Mouse (Mus musculus) frontal cortex, postnatal 10 days (tissue): ENCODE results near the gene Sgsm3.
"Not testable (repeated sequence)": the region's sequence is repeated elsewhere in the genome, so short reads cannot be mapped to it uniquely, and the experiment has no call there.

Source experiments
- DNase-seq, 2 experiments: peaks; one replicate each; pipeline ENCODE4 v3.0.0; 2022; ENCODE audit warnings: low spot score in 2 of 2, mixed read lengths in 1 of 2

Sgsm3 gene

DNA sequence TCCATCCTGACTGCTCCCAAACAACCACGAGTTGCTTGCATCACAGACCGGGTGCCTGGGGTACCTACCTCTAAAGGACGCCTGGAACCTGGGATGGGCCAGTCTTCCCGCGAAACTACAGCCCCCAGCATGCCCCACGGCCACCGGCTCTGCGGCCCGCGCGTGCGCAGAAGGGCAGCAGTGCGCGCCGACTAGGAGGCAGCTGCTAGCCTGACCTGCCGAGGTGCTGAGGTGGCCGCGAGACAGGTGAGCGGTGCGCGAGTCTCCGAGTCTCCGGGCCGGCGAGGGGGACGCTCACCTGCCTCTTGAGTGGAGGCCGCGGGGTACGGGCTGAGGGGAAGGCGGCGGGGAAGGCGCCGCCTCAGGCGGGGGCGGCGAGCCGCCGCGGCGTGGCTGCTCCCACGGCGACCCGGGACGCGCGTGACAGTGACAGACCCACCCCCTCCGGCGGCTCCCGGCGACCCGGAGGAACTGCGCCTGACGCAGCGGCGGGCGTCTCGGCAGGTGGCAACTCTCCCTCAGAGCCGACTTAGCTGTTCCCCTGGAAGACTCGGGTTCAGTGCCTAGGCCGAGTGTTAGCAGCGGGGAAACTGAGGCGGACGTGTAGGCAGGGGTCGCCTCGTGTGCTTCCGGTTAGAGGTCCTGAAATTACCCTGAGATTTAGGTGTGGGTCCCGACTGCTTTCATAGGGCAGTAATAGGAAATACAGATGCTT, at the start of gene Sgsm3:
Sgsm3 (plus strand) TSS at position 146 of the 715 bp plus-strand sequence.
- peak; percentile 74 to 84 for DNase-seq

DNA sequence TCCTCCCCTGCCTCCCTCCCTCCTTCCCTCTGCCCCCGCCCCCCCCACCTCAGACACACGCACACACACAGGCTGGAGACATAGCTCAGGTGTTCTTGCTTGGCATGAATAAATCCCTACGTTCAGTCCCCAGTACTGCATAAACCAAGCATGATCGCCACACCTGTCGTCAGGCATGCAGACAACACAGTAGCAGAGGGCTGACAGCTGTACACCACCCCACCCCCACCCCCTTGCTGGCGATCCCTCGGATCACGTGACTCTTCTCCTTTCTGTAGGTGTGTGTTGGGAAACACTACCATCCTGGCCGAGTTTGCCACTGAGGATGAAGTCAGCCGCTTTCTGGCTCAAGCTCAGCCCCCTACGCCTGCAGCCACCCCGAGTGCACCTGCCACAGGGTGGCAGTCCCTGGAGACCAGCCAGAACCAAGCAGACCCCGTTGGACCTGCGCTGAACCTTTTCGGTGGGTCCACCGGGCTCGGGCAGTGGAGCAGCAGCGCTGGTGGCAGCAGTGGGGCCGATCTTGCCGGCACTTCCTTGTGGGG, 48.7 kb upstream of the Sgsm3 start:
- DNase-seq = no peak

DNA sequence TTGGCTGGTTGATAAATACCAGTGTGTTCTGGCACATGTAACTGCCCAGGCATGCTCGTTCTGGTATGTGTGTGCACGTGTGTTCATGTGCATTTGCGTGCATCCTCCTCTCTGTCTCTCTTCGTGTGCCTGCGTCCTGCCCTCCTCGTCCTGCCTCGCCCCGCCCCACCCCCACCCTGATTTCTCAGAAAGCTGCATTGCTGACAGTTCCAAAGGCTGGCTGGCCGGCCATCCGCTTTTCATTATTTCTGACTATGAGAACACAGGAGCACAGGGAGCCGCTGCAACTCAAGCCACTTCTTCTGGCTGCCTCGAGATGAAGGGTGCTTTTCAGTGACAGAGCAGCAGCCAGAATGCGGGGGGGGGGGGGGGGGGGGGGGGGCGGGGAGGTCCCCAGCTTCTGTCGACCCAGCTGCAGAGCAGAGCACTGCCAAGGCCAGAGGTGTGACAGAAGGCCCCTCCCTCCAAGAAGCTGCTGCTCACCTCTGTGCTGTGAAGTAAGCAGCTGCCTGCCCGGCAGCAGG, 47.5 kb upstream of the Sgsm3 start:
- DNase-seq = no peak

DNA sequence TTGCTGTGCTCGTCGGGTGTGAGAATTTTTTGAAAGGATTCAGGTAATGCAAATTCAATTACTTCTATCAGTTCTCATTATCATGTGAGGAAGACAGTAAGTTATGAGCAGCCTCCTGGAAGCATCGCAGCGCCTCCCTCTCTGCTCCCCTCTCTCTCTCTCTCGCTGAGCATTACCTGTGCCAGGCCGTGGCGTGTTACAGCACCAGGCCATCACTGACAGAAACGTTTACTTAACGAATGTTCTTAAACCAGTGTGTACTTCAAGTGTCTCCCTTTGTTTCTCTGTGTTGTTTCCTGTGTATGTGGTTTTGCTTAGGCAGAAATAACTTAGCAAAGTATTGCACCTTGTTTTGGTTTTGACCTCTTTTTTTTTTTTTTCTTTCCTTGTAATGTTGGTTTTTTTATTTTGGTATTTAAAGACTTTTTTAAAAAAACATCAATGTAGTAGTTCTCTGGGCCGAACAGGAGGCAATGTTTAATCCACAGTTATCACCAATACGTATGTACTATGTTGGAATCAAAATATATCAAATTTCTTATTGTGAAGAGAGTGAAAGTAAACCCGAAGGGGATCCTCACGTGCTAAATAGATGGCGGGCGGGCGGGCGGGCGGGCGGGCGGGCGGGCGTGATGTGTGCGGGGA, 46.8 kb upstream of the Sgsm3 start:
- DNase-seq = not testable (repeated sequence)

DNA sequence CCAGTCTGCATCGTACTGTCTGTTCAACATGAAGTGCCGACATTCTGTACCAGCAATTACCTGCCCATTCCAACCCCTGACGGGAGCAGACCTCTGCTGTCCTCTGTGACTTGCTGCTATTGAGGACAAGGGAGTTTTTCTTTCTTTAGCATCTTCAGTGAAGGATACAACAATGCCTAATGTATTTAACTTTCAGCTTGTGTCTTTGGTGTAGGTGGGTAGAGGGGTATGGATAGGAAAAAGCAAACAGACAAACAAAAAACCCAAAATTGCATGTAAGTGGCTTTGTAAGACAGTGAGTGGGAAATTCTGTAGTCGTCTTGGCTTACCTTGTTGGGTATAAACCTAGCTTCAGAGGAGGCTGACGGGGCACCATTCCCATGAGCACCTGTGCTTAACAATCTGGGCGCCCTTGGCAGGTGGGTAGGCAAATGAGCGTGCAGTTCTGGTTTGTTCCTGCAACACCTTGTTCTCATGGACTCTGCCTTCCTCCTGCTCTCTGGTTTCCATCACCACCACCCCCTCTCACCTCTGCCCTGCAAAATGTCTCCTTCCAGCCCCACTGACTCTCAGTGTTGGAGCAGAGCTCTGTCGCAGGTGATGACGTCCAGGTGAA, 46.1 kb upstream of the Sgsm3 start:
- DNase-seq = no peak

DNA sequence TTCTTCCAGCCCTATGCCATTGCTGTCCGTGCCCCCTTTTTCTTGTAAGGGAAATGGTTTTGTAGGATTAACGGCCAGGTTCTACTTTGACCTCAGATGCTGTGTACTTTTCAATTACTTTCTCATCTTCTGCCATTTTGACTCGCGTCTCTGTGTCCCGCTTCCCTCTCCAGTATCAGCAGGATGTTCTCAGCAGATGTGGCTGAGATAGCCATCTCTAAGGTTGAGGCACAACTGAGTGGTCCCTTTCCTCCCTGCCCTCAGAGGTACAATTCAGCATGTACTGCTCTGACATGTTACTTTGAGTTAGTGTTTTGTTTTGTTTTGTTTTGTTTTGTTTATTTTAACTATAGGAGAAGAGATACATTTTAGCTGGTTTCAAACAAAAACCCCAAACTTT, 42.7 kb upstream of the Sgsm3 start:
- DNase-seq = no peak

DNA sequence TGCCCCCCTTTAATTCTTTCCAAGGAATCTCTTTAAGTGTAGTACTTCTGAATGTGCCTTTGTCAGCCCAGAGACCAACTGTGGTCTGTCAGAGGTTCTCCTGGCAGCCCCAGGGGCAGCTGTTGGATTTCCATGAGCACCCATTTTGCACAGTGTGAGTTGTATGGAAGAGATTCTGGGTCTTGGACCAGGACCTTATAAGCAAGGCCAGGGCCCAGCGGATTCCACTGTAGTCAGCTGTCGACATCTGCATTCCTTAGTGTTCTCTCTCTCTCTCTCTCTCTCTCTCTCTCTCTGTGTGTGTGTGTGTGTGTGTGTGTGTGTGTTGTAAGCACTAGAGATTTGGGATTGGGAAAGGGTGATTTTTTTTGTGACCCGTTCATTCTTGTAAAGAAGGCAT, 40.9 kb upstream of the Sgsm3 start:
- no peak for DNase-seq

DNA sequence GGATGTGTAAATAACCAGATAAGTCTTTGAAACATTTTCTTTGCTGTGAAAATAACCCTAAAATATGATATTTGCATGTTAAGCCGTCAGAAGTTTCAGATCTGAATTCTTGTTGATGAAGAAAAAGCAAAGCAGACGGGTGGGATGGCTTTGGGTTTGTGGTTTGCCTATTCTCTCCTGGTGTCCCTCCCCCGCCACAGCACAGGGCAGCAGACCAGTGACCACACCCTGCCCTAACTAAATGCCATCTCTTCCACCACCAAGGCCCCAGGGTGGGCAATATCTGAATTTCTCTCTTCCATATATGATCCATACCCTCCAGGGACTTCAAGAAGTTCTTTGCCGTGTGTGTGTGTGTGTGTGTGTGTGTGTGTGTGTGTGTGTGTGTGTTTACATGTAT, 39.0 kb upstream of the Sgsm3 start:
- no peak for DNase-seq

DNA sequence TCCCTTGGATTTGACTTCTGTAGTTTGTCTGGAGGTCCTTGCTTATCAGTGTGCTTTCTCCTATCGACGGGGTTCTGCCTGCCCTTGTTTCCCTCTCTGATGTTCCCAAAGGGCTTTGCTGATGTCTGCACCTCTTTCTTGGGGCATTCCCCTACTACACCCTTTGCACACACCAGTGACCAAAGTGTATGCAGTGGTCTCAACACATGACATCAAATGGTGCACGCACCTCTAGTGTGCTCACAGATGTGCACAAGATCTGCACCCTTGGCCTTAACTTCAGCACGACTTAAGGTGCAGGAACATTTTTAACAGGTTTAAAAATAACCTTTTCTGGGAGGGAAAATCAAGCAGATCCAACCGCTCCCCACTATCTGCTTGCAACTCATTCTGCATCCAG, 38.2 kb upstream of the Sgsm3 start:
- DNase-seq = no peak

DNA sequence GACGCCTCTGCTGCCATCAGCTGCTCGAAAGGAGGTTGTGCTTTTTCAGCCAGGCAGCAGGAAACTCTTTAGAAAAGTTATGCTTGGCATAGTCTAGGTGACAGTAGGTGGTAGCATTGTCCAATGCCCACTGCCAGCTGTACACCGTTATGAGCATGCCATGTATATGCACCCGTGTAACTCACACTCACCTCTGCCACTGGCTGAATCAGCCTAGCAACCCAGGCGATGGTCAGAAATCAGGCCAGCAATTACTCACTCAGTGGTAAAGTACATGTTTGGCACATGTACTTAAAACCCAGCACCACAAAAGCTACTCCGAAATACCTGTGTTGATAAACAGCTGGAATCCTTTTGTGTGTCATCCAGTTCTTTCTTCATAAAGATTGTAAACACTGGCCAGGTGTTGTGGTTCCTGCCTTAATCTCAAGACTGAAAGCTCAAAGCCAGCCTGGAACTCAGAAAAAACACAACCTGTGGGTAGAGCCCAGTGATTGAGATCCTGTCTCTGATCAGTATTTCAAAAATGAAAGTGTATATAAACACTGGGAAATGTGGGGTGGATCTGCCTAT, 36.0 kb upstream of the Sgsm3 start:
- no peak for DNase-seq

DNA sequence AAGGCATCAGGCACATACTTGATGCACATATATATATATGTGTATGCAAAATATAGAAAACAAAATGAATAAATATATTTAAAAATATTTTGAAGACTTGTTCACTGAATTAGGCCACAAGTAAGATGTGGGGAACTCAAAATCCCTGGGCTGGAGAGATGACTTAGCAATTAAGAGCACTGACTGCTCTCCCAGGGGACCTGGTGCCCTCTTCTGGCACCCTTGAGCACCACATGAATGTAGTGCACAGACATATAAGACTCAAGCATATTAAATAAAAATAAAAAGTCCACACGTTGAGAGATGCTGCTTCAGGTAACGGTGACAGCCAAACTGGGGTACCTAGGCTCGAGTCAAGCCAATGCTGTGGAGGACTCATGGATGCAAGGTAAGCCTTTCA, 31.7 kb upstream of the Sgsm3 start:
- DNase-seq = no peak

DNA sequence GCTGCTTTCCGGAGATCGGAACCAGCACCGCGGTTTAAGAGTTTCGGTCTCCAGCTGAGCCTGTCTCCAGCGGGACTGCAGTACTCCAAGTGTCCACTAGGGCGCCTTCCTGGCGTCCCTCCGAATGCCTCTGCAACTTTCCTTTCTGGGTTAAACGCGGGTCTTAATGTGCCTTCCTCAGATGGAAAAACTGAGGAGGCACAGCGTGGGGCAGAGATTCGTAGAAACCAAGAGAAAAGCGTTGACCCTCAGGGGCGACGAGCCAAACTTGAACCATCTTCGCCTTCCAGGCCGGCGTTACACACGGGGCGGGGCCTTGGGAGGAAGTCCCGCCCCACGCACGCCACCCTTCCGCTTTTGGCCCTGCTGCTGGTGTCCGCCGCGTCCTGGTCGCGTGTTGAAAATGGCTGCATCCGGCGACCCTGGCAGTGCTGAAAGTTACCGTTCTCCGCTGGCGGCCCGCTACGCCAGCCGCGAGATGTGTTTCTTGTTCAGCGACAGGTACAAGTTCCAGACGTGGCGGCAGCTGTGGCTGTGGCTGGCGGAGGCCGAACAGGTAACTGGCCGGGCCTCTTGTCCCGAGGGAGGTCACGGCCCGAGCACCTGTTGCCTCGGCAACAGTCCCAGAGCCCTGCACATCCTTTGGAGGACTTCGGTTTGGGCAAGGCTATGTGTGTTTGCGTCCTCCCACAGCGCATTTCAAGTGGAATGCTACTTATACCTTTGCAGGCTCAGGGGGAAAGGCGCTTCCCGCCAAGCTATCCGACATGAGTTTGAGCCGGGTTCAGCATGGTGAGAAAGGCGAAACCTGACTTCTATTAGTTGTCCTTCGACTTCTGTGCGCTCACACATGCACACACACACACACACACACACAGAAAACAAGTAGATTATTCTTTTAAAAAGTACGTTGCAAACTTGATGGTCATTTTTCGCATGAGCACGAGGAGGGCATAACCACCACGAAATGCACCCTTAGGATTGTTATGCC, 29.1 kb upstream of the Sgsm3 start, which contains the start of gene Adsl:
Adsl (plus strand) TSS at position 346 of the 991 bp plus-strand sequence.
- DNase-seq = peak; percentile 72 to 79

DNA sequence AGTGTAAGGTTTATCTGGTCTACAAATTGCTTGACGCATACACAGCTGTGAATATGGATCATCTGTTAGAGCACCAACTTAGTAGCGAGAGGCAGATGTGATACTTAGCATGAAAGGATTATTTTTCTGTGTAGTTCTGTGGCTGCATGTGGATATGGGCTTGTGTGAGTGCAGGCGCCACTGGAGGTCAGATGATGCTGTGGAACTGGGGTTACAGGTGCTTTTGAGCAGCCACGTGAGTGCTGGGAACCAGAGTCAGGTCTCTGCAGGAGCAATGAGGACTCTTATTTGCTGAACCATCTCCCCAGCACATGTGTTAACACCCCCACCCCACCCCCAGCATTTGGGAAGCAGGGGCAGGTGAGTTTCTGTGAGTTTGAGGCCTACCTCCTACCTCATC, 28.1 kb upstream of the Sgsm3 start:
- no peak for DNase-seq

DNA sequence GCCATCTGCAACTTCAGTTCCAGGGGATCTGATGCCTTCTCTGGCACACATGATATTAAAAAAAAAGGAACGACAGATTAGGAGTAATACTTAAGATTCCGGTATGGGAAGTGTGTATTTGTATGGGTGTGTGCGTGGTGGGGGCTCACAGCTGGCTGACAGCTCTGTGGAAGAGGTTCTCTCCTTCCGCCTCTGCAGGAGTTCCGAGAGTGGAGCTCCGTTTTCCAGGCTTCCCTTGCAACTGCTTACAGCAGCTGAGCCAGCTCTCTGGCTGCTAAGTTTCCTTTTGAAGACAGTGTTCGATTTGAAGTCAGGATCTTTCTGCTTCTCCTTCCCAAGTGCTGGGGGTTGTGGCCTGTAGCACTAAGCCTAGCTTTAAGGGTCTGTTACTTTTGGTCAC, 27.5 kb upstream of the Sgsm3 start:
- no peak for DNase-seq

DNA sequence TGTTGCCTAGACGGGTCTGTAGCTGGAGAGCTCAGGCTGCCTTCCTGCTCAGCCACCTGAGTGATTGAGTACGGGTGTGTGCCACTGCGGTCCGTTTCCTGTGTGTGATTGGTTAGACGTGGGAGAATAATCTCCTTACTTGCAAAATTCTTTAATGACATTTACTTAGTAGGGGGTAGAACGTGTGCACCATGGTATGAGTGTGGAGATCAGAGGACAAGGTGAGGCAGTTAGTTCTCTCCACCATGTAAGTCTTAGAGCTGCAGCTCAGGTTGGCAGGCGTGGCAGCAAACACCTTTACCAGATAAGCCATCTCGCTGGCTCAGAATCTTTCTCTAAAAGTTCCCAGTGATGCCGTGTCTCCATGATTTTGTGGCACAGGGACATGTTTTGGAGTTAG, 23.6 kb upstream of the Sgsm3 start:
- no peak for DNase-seq

DNA sequence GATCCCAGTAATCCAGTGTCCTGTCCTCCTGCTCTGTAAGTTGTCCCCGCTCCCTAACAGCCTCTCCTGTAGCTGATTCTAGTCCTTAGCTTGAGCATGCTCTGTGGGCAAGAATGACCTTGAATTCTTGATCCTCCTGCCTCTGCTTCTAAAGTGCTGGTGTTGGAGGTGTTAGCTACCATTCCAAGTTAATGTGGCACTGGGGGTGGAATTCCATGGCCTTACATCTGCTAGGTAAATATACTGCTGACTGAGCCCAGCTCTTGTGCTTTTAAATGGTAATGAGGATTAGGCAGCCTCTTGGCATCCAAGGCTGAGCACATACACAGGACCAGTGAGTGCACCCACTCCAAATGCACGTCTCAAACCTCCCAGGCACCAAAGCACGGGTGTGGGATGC, 22.7 kb upstream of the Sgsm3 start:
- no peak for DNase-seq

DNA sequence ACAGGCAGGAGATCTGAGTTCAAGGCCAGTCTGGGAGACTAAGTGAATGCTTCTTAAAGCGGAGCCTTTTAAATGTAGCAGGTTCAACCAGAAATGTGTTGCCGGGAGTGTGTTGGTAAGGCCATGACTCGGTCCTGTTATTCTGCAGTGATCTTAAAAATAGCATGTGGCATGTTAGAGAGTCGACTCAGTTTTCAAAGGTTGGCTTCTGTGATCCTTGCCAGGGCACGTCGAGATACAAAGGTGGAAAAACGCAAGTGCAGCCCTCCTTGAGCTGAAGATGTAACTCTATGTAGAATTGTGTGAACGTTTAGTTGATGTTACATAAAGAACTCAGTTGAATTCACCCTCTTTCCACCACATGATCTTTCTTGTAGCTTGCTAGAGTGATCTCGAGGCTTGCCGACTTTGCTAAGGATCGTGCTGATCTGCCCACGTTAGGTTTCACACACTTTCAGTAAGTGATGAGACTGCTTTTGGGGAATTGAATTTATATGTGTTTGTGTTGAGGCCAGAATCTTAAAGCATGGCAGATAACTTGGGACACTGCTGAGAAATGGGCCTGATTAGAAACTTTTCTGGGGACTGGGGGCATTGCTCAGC, 21.6 kb upstream of the Sgsm3 start:
- DNase-seq = no peak

DNA sequence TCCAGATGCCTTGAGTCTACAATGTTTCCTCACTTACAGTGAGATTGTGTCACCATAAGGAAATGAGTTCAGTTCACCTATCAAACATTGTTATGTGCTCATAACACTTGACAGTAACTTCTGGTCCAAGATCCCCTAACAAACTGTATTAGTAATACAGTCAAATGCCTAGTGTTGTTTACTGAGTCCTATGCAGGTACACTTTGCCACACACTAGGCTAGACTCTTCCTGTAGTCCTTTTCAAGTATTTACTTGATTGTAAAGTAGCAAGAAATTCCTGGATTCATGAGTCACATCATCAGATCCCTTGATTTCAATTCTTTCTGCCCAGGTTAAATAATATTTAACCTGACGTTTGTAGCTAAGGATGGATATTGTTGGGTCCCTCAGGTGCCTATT, 8.2 kb upstream of the Sgsm3 start:
- DNase-seq = no peak

DNA sequence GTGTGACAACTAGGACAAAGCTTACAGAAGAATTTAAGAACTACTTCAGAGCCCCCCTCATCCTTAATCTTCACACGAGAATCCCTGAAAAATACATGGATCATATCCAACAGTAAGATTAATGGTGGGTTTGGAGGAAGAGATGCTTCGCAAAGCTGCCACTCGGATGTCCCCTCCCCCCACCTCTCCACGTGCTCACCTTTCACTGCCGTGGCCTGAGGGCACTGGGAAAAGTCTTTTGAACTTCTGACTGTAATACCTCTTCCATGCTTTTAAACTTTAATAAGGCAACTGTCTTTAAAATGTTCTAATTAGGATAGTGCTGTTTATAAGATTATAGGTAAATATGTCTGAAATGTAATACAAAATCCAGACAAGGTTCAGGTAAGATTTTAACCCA, 3.3 kb upstream of the Sgsm3 start:
- no peak for DNase-seq

DNA sequence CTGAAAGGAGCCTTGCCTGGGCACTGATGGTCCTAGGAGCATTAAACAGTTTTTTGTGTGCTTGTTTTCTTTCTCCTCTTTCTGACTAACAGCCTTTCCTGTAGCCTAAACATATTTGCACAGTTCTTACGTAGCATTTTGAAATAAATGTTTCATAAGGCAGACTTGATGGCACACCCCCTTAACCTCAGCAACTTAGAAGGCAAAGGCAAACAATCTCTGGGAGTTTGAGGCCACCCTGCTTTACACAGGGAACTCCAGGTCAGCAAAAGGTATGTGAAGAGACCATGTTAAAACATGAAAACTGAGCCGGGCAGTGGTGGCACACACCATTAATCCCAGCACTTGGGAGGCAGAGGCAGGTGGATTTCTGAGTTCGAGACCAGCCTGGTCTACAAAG, 1.9 kb upstream of the Sgsm3 start:
- no peak for DNase-seq

DNA sequence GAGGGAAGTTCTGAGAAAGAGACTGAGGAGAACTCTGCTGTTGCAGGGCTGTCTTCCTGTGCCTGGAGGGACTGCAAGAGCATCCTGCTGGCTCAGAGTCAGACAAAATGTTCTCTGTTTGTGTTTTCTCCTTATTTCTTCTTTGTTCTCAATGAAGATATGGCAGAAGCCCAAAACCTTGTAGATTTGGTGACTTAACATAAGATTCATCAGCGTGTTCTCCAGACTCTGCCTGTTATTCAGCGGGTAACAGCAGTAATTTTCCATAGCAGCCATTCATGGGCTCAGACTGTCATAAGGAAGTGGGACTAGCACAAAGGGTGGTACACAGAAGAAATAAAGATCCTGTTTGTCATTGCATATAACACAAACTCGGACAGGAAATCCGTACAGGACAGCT, 2.0 kb downstream of the Sgsm3 start:
- DNase-seq = no peak
